Mouse (Mus musculus) cerebellum, adult 8-10 months (tissue): Measurements from ENCODE around the gene Srsf12.

ENCODE experiments used
- DNase-seq: peaks from one replicate; pipeline ENCODE4 v3.0.0; 2022

Gene Srsf12

GRCm38 (mm10) chr4:33208881-33209841 is at the start of gene Srsf12:
Gene Srsf12, plus strand, starts transcription at chr4:33208991.
- peak; percentile 69 for DNase-seq

GRCm38 (mm10) chr4:33183477-33183876 is 25.3 kb upstream of the Srsf12 start:
- DNase-seq = no peak

- peak; percentile 56 for DNase-seq
These were observed 20.6 kb upstream of the Srsf12 start for GRCm38 (mm10) chr4:33188164-33188563.

- peak; percentile 97 for DNase-seq
These were observed 19.7 kb upstream of the Srsf12 start for GRCm38 (mm10) chr4:33188781-33189734.

GRCm38 (mm10) chr4:33189735-33190036 is 19.1 kb upstream of the Srsf12 start, which contains the start of gene Pm20d2:
Gene Pm20d2, minus strand, starts transcription at chr4:33189737.
- no peak for DNase-seq

GRCm38 (mm10) chr4:33198117-33198516 is 10.7 kb upstream of the Srsf12 start:
- no peak for DNase-seq

GRCm38 (mm10) chr4:33204682-33205081 is 4.1 kb upstream of the Srsf12 start:
- DNase-seq = peak; percentile 69

- DNase-seq = no peak
These were observed 1.2 kb upstream of the Srsf12 start for GRCm38 (mm10) chr4:33207551-33207950.

- no peak for DNase-seq
These were observed 13.1 kb downstream of the Srsf12 start for GRCm38 (mm10) chr4:33221847-33222246.

- DNase-seq = no peak
These were observed 15.3 kb downstream of the Srsf12 start for GRCm38 (mm10) chr4:33224003-33224675.

GRCm38 (mm10) chr4:33227164-33227563 is 18.4 kb downstream of the Srsf12 start:
- DNase-seq = no peak

GRCm38 (mm10) chr4:33229639-33230038 is 20.8 kb downstream of the Srsf12 start:
- DNase-seq = no peak

- DNase-seq = no peak
These were observed 22.1 kb downstream of the Srsf12 start for GRCm38 (mm10) chr4:33230881-33231280.

- DNase-seq = no peak
These were observed 33.7 kb downstream of the Srsf12 start for GRCm38 (mm10) chr4:33242536-33242935.

- no peak for DNase-seq
These were observed 34.4 kb downstream of the Srsf12 start for GRCm38 (mm10) chr4:33243016-33243758.

- no peak for DNase-seq
These were observed 35.1 kb downstream of the Srsf12 start for GRCm38 (mm10) chr4:33243921-33244320.

- DNase-seq = no peak
These were observed 37.1 kb downstream of the Srsf12 start for GRCm38 (mm10) chr4:33245853-33246395.

- DNase-seq = peak; percentile 97
These were observed 38.8 kb downstream of the Srsf12 start for GRCm38 (mm10) chr4:33247479-33248053.

GRCm38 (mm10) chr4:33248062-33248889 is 39.5 kb downstream of the Srsf12 start:
- DNase-seq = peak; percentile 97

- DNase-seq = peak; percentile 23
These were observed 40.1 kb downstream of the Srsf12 start for GRCm38 (mm10) chr4:33248915-33249314.
